Mouse (Mus musculus): ENCODE results near the gene Acot7. TPM values are rescaled to one million over a fixed set of nuclear protein-coding genes. Genes with fewer than 3 reads are reported as not detected.
A peak's percentile ranks its signal among the peaks of the same experiment; 100 is the strongest.

Gene Acot7
- total RNA-seq, 2 experiments from 2014 or later, result 61.9 to 66.2 TPM

DNA sequence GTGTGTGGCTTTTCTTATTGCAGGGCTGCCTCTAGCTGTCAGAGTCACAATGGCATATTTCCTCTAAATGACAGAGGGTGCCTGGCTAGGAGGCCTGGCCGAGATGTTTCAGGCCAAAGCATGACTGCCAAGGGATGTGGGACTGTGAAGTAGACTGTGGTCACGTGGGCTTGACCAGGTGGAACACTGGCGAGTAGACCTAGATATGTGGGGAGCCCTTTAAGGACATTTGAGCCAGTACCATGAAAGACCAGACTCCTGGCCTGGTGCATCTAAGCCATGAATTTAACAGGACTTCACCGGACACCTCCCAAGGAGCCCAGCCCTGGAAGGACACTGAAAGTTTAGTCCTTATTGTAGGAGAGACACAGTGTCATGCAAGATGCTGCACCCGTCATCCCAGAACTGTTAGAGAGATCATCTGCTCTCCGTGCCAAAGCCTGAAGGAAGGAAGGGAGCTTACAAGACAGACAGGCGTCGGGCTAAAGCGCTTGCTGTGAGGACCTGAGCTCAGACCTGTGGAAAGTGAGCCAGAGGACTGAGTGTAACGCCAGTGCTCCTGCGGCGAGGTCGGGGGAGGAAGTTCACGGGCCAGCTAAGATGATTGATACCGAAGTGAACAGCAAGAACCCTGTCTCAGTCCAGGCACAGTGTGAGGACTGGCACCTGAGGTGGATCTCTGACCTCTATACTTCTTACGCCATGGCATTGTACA lies 2.2 kb downstream of the Acot7 start:
- DNase-seq, result peak; percentile 47 to 62

DNA sequence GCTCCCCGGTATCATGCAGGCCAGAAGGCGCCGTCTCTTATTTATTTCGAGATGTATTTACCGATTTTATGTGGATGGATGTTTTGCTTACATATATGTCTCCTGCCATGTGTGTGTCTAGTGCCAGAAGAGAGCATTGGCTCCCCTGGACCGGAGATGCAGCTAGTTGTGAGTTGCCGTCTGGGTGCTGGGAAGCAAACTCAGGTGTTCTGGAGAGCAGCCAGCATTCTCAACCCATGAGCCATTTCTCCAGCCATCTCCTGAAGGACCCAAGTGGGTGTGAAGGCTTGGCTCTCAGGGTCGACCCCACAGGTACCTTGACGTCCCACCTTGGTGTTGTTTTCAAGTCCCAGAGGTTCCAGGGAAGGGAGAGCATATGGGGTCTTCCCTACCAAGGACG lies 4.3 kb downstream of the Acot7 start:
- no peak for DNase-seq

DNA sequence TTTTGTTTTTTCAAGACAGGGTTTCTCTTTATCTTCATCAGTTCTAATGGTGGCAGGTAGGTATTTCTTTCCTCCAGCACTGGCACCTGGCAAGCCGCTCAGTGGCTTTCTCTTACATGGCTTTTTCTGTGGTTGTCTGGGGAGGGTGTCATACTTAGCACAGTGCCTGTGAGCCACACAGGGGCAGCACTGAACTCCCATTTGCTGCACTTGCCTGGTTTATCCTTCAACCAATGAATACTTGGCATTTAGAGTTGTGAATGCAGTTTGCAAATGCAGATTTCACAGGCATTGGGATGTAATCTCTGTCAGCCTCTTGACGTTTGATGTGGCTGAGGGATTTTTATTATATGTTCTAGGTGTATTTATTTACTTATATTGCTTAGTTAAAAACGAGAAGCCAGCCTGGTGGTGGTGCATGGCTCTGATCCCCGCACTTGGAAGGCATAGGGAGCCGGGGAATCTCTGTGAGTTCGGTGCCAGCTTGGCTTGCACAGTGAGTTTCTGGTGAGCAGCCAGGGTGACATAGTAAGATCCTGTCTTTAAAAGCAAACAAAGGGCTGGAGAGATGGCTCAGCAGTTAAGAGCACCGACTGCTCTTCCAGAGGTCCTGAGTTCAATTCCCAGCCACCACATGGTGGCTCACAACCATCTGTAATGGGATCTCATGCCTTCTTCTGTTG lies 6.6 kb downstream of the Acot7 start:
- DNase-seq, result peak in 1 of 2 experiments; percentile 34

DNA sequence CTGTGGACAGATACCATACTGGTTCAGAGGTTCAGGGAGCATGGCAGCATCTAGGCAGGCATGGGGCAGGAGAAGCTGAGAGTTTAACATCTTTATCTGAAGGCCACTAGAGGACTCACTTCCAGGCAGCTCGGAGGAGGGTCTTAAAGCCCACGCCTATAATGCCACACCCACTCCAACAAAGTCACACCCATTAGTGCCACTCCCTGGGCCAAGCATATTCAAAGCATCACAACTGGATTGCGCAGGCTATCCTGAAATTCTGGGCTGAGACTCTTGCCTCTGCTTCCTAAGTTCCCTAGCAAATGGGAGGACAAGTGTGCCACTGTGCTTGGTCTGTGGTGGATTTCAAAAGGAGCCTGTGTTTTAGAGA lies 7.2 kb downstream of the Acot7 start:
- peak; percentile 58 to 63 for DNase-seq

DNA sequence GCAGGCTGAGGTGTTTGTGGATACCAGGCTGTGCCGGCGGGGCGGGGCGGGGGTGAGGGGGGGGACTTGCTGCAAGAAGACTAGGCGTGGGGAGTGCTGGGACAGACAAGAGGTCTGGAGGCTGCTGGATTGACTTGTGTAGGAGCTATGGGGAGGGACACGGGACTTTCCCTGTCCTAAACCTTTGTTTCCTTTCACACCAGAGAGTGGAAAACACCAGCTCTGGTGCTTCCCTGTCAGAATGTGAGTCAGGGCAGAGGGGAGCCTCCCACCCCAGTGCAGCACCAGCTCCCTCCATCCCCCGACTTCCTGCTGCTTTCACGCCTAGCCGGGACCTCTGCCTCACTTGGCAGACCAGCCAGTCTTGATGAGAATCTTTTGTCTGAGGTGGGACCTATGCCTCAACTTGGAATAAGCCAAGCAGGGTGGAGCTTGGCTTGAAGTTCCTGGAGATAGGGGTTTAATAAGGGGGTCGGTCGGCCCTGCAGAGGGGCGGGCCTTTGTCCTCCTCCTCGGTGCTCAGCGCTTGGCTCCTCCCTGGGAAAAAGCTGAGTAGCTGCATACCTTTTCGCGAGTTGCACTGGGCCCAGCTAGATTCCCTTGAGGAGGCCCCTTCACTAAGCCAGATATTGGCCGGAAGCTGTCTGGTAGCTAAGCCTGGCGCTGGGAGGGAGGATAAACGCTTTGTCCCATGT lies 7.7 kb downstream of the Acot7 start:
- DNase-seq, result peak; percentile 70 to 80

DNA sequence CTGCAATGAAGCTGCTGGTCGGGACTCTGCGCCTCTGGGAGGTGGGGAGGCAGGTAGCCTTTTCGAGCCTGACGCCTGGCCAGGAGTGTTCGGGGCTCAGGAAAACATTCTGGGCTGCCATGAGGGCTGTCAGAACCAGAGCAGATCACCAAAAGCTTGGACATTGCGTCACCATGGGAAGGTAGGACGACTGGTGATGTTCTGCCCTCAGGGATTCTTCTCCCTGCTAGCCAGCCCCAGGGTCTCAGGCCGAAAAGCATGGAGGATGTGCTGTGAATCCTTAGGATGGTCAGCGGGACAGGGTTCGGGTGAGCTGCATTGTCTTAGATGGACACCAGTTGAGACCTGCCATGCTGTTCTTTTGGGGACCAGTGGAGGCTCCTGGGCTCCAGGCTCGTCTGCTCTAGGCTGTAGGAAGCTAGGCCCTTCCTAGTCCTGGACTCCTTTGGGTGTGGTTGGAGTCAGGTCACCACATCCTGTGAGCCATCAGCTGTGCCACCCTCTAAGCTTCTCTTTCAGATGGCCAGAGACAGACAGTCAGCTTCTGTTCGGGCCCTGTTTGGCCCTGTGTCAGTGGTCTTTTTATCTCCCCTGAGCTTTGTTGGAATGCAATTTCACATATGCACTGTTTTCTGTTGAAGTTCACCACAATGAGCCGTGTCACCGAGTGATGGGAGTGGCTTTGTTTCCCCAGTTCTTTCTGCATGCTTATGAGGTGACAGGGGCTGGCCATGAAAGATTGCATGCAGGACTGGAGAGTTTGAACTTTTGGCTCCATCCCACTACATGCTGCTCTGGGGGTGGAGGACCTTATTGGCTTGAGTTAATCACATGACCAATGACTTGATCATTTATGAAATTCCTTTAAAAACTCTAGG lies 8.5 kb downstream of the Acot7 start:
- peak in 1 of 2 experiments; percentile 41 for DNase-seq

DNA sequence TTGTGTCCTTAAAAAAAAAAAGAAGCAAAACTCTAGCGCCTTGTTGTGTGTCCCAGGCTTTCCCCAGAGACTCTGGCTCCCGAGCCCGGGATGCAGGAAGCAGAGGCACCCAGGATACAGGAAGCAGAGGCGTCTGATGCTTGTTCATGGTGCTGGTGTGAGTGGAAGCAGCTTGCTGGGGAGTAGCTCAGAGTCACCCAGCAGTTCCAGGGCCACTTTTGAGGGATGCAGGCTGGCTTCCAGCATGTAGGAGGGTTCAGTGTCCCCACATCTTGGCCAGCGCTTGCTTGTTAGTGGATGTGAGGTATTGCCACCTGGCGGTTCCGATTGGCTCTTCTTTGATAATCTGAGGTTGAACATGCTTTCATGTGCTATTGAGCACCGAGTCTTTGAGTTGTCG lies 9.2 kb downstream of the Acot7 start:
- peak in 1 of 2 experiments; percentile 27 for DNase-seq

DNA sequence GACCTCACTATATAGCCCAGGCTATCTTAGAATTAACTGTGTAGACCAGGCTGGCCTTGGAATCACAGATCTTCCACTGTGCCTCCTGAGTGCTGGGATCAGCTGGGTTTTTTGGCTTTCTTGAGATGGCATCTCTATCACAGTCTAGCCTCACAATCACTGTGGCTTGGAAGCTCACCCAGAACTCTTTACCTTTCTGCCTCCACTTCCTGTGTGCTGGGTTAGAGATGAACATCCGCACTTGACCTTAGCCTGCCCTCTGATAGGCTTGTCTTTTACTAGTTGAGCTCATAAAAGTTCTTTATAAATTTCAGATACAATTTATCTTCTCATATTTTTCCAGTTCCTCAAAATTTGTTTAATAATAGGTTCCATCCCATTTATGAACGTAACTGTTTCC lies 10.7 kb downstream of the Acot7 start:
- no peak for DNase-seq

DNA sequence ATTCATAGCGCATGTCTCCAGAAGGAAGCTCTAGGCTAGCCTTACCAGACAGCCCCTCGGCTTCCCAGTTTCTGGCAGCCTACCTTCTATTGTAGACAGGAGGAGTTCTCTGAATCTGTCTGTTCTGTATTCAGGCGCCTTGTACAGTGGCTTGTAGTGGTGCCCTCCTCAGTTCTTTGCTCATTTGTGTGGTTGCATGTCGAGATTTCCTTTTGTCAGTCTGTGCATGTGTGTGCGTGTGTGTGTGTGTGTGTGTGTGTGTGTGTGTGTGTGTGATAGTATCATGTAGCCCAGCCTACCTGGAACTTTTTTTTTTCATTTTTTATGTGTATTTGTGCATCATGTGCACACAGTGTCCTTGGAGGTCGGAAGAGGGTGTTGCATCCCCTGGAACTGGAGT lies 11.1 kb downstream of the Acot7 start:
- DNase-seq, result no peak

DNA sequence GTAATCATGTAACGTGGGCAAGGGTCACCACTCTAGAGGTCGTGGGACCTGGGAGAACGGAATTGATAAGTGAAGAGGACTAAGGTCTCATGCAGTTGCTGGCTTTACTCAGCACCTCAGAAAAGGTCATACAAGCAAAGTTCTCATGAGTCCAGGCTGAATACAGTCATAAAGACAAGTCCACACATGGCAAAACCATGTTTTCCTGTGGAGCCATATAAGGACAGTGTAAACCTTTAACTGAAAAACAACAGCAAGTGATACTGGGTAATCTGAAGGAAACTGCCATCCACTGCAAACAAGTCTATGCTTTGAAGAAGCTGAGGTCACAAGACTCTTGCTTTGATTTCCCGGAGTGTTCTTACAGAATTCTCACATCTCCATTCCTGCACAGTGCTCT lies 11.8 kb downstream of the Acot7 start:
- no peak for DNase-seq

DNA sequence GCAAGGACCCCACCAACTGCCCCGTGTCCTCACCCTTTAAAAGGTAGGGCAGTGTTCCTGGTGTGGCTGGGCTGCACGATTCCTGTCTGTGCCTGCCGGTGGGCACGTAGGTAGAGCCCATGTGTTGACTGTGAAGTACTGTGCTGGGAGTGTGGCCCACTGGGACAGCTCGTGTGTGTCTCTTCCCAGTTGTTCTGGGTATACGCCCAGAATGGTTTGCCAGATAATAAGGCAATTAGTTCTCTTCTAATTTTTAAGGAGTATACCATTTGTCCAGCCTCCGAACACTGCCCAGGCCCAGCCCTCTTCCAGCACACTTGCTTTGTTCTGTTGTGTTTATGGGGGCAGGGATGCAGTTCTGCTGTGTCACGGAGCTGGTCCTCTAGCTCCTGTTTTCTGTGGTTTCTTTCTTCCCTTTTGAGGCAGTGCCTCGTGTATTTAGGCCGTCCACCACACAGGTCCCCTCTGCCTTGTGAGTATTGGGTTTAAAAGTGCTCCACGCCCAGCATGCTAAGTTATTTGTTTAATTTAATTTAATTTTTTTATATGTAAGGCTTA lies 12.2 kb downstream of the Acot7 start:
- DNase-seq, result peak in 1 of 2 experiments; percentile 42

DNA sequence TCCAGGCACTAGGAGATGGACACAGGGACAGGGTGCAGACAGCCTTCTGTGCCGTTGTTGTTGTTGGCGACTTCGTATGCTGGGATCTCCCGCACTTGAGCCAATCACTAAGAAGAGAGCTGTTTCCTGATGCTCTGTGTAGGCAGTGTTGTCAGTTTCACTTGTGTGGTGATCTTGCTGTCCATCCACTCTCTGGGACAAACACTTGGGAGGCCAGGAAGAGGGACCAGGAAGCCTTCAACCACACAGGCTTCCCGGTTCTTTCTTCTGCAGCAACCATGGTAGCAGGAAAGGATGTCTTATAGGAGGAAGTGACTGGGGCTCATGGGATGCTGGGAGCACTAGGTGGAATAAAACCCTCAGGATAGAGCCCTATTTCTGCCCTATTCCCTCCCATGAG lies 12.8 kb downstream of the Acot7 start:
- no peak for DNase-seq

DNA sequence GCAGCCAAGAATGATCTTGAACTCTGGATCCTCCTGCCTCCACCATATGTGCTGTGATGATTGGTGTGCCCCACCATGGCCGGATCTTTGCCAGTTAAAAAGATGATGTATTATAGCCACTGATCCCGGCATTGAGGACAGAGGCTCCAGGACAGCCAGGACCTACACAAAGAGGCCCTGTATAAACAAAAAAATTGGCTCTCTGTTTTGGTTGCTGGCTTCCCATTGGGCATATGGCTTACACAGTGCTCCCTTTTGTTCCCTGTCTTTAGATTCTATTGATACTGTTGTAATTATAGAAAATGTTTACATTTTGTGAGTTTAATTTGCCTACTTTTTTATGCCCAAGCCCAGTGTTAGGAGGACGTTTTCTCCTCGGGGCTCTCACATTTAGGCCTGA lies 14.6 kb downstream of the Acot7 start:
- no peak for DNase-seq

DNA sequence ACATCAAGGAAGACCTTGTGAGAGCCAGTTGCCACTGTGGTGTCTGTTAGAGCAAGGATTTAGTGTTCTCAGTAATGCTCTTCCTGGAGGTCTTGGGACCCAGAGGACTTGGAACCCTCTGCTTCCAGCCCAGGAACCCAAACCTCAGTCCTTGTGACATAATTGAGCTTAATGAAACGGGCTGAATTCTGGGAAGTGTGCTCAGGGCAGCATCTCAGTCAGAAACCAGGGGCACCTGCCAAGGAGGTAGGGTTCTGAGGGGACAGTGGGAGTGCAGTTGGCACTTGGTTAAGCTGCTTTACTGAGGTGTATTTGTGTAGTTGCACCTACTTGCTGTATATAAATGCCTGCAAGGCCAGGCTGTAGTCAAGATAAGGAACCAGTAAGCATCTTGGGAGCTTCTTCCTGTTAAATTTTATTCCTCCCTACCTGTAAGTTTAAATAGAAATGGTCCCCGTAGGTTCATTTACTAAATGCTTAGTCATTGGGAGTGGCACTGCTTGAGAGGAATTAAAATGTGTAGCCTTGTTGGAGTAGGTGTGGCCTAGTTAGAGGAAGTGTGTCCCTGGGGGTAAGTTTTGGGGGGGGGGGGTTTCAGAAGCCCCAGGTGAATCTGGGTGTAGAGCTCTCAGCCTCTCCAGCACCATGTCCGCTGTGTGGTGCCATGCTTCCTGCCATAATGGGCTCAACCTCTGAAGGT lies 16.7 kb downstream of the Acot7 start:
- DNase-seq, result no peak

DNA sequence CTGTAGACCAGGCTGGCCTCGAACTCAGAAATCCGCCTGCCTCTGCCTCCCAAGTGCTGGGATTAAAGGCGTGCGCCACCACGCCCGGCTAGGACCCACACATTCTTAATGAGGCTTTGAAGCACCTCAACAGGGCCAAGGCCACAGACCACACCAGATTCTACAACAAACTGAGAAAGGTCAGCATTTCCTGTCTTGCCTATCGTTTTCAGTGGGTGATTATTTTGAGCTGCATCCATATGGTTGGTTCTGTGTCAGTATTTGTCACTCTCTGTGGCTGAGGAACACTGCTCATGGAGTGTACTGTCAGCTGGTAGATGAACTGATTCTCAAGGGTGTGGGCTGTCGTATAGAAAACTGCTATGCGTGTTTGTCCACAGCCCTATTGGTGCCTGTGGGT lies 18.3 kb downstream of the Acot7 start:
- no peak for DNase-seq

DNA sequence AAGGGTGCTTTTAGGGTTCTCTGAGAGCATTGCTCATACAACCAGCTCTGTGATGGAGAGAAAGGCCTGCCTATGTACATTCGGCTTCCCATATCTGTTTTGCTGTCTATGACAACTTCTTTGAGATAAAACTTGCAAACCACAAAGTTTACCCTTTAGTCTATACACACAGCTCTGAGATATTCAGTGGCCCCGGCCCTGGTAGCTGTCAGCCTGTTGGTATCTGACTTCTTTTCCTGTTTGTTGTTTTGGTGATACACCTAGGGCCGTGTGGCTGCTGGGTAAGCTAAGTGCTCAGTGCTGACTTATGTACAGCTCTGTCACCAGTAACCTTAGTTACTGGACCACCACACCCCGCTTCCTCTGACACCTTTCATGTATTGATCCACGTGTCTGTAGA lies 19.6 kb downstream of the Acot7 start:
- DNase-seq, result no peak

DNA sequence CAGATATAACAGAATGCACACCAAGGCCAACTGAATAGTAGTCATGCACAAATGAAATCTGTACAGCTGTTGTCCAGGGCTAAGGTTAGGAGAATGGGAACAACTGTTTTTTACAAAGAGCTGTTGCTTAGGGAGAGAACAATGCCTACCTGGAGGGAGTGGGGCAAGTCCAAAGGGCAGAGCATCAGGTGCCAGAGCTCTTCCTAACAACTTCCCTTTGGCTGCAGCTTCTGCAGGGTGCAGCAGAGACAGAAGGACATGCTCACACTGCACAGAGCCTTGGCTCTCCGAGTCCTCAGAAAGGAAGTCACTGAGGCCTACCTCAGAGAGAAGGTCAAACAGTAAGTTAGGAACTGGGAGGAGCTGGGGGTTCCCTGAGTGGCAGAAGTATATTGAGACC lies 21.7 kb downstream of the Acot7 start:
- no peak for DNase-seq

DNA sequence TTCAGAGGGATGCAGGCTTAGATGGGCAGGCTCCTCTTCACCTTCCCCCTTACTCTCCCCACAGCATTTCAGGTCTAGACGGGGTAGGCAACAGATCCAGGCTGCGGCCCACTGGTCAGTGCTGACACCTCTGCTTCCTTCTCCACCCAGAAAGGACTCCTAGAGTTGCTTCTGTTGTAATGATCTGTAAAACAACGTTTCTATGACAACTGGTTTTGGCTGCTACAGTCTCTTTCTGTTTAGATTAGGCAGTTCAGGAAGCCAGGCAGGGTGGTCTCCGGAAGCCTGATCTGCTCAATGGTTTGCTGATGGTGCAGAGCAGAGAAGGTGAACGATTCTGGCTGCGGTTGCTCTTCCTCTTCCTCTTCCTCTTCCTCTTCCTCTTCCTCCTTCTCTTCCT lies 23.6 kb downstream of the Acot7 start:
- DNase-seq, result no peak

DNA sequence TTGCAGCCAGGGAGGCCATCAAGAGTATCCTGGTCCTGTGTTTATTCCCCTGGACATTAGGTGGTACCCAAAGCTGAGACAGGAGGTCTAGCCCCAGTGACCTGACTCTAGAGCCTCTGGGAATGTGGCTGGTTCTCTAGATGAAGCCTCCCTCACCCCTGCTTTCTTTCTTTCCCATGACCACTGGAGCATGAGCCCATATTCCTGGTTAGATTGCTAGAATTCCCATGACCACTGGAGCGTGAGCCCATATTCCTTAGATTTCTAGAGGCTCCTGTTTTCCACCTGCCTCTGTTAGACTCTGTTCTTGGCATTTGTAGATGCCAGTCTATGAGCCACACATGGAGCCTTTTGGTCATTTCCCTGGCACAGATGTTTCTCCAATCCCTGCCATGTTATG lies 24.5 kb downstream of the Acot7 start:
- DNase-seq, result no peak

DNA sequence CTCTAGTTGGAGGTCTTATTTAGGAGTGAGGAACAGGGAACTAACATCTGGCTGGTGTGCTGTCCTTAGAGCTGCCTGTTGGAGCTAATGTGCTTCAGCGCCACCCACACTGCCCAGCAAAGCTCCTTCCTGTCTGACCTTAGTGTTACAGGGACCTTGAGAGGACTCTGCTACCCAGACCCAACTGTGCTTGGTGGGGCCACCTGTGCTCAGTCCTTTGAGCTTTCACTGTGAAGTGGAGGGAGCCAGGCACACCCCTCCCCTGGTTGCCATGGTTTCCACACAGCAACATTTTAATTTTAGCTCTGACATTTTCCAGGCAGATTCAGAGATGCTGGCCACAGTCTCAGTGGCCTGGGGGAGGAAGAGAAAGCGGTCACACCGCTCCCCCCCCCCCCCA lies 25.0 kb downstream of the Acot7 start:
- DNase-seq, result peak in 1 of 2 experiments; percentile 34

DNA sequence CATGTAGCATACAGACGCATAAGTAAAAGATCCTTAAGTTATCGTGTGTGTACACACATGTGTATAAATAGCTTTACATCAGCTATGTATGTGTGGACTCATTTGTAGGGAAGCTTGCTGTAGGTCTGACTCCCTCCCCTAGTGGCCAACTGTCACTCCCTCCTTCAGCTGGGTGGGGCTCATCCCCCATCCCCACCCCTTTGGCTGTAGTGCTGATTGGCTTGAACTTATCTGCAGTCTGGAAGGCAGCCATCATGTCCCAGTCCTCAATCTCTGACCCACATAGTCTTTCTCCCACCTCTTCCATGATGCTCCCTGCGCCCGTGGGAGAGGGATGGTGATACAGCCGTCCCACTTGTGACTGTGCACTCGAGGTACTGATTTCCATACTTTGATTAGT lies 26.7 kb downstream of the Acot7 start:
- peak; percentile 78 to 82 for DNase-seq

DNA sequence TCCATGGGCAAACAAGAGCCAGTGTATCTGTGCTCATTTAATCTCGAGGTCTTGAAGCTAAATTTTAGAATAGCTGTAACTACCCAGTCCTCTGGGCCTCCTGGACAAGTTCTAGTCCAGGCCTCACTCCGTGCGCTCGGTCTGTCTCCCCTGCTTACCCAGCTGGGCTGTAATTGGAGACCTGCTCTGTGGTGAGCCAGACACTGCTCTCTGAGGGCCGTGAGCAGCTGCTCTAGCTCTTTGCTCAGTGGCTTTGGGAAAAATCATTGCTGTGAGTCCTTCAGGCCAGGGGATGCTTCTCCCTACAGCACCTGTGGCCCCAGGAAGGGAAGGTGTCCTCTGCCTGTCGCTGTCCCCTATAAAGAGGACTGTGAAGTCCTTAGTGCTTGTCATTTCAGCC lies 28.3 kb downstream of the Acot7 start:
- no peak for DNase-seq

All from heart, adult 18-20 months (tissue).